Mouse (Mus musculus) thymus, postnatal 0 days (tissue): ENCODE measurements around the gene Ddx5. TPM values are rescaled to one million over a fixed set of nuclear protein-coding genes. Genes with fewer than 3 reads are reported as not detected.
A peak's percentile ranks its signal among the peaks of the same experiment; 100 is the strongest.

Experiments
- microRNA-seq: library from miRNA; unstranded; fragments of <30 nt; microRNA quantifications from one replicate; pipeline ENCODE4, GENCODE M21; 2016; ENCODE audit warnings: borderline number of aligned reads
- polyA plus RNA-seq: library from polyadenylated mRNA; unstranded; fragments of >200 nt; fragmentation: Nextera tagmentation; extraction: Ambion mirVana; gene quantifications from 2 replicates; pipeline ENCODE4 v1.2.1, GENCODE M21; 2015

Ddx5 gene
- polyA plus RNA-seq, 1 experiment from 2014 or later: 435 TPM

Small RNAs within 50 kb of the gene (microRNA-seq; reads per million reads assigned to microRNA genes)
- gene Gm25994 (not detected), gene Mir3064 (7.5 reads per million, percentile 13 among the genes with 10 or more reads in this experiment)

Other genes starting within 250 kb of the Ddx5 start
- 7.0 and 7.2 TPM in 2 replicates for gene Tex2, start 175.8 kb downstream of the Ddx5 start, polyA plus RNA-seq
- 60.8 and 61.8 TPM in 2 replicates for gene Pecam1, start 38.6 kb downstream of the Ddx5 start, polyA plus RNA-seq
- gene Milr1, start 38.0 kb downstream of the Ddx5 start, polyA plus RNA-seq: 8.2 and 11.4 TPM in 2 replicates
- 18.9 and 19.1 TPM in 2 replicates for gene Polg2, start 9.6 kb downstream of the Ddx5 start, polyA plus RNA-seq
- 20.7 and 23.6 TPM in 2 replicates for gene Cep95, start 67 bp upstream of the Ddx5 start, polyA plus RNA-seq
- 7.3 and 8.7 TPM in 2 replicates for gene Smurf2, start 131.5 kb upstream of the Ddx5 start, polyA plus RNA-seq
- 427 and 439 TPM in 2 replicates for gene Kpna2, start 210.4 kb upstream of the Ddx5 start, polyA plus RNA-seq
- 2.2 and 2.8 TPM in 2 replicates for gene 1810010H24Rik, start 236.5 kb upstream of the Ddx5 start, polyA plus RNA-seq